Mouse (Mus musculus): ENCODE results near the gene Zfp689. TPM values are rescaled to one million over a fixed set of nuclear protein-coding genes. Genes with fewer than 3 reads are reported as not detected.

Zfp689 gene
- total and polyA plus RNA-seq, 2 experiments, result 0.74 to 1.9 TPM

- DNase-seq (ENCODE audit: extremely low read depth, low read depth, low spot score), result no peak
- WGBS, result 15% methylated on average over 4 of the region's 4 CpGs
- Histone ChIP-seq H3K36me3 (ENCODE audit: control insufficient read depth, insufficient read depth, low read length) (peaks cover 39% of the 10 kb centered on the region), H3K27me3 (ENCODE audit: control insufficient read depth, insufficient read depth, low read length) (no peaks in the 10 kb centered on the region), H3K4me1 (ENCODE audit: control insufficient read depth, insufficient read depth, low read length) (peaks cover 18% of the 10 kb centered on the region), H3K27ac (replicated peaks; ENCODE audit: insufficient read depth, low read depth, low read length) (peak overlapping the region; percentile 74), H3K9ac (ENCODE audit: low read depth, low read length) (peak overlapping the region; percentile 80), H3K79me2 (ENCODE audit: control insufficient read depth, insufficient read depth, low read length) (peaks cover 16% of the 10 kb centered on the region; the same call in 1 of the 2 replicates), H3K4me3 (ENCODE audit: insufficient read depth, low read depth, low read length) (peak overlapping the region; percentile 50; the same call in 1 of the 2 replicates)
- TF ChIP-seq CTCF (IDR thresholded peaks at IDR 0.05; ENCODE audit: low read depth, low read length) (no peak), POLR2A (IDR thresholded peaks at IDR 0.05; ENCODE audit: extremely low read depth, insufficient read depth, low read length) (no peak)
Measured at GRCm38 (mm10) chr7:127476855-127477254, 27.9 kb upstream of the Zfp689 start.

DNA sequence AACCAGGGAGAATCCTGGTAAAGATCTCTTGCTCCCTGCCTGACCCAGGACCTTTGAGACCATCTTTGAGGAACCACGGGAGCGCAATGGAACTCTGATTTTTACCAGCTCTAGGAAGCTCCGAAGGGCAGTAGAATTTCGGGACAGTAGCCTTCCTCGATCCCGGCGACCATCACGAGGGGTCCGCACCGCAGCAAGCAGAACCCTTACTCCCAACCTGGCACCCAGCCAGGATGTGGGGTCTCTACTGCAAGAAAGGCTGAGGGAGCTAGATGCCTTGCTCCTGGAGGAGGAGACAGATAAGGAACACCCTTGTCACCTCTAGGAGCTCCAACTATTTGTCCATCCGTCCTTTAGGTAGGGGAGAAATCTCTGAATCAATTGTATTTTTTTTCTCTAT, 27.4 kb upstream of the Zfp689 start:
- H3K27ac ChIP-seq (replicated peaks; ENCODE audit: insufficient read depth, low read depth, low read length), result peak overlapping the region; percentile 10; the same call in 1 of the 2 replicates

GRCm38 (mm10) chr7:127475186-127475740, 26.3 kb upstream of the Zfp689 start:
- Histone ChIP-seq H3K4me1 (ENCODE audit: control insufficient read depth, insufficient read depth, low read length) (peaks cover 15% of the 10 kb centered on the region), H3K4me3 (ENCODE audit: insufficient read depth, low read depth, low read length) (no peak overlapping the region), H3K27ac (replicated peaks; ENCODE audit: insufficient read depth, low read depth, low read length) (no peak overlapping the region), H3K27me3 (ENCODE audit: control insufficient read depth, insufficient read depth, low read length) (no peaks in the 10 kb centered on the region), H3K36me3 (ENCODE audit: control insufficient read depth, insufficient read depth, low read length) (peaks cover 37% of the 10 kb centered on the region), H3K79me2 (ENCODE audit: control insufficient read depth, insufficient read depth, low read length) (peaks cover 16% of the 10 kb centered on the region; the same call in 1 of the 2 replicates), H3K9ac (ENCODE audit: low read depth, low read length) (no peak overlapping the region)
- no peak for TF ChIP-seq POLR2A (IDR thresholded peaks at IDR 0.05; ENCODE audit: extremely low read depth, insufficient read depth, low read length)
- no peak for TF ChIP-seq CTCF (IDR thresholded peaks at IDR 0.05; ENCODE audit: low read depth, low read length)
- DNase-seq (ENCODE audit: extremely low read depth, low read depth, low spot score), result no peak
- WGBS, result 95% methylated on average over 11 of the region's 11 CpGs

More for the DNA sequence above, 27.4 kb upstream of the Zfp689 start:
- no peaks in the 10 kb centered on the region for H3K27me3 ChIP-seq (ENCODE audit: control insufficient read depth, insufficient read depth, low read length)
- H3K9ac ChIP-seq (ENCODE audit: low read depth, low read length), result no peak overlapping the region
- no peak for DNase-seq (ENCODE audit: extremely low read depth, low read depth, low spot score)
- H3K4me1 ChIP-seq (ENCODE audit: control insufficient read depth, insufficient read depth, low read length), result peaks cover 18% of the 10 kb centered on the region
- H3K79me2 ChIP-seq (ENCODE audit: control insufficient read depth, insufficient read depth, low read length), result peaks cover 16% of the 10 kb centered on the region; the same call in 1 of the 2 replicates
- H3K36me3 ChIP-seq (ENCODE audit: control insufficient read depth, insufficient read depth, low read length), result peaks cover 37% of the 10 kb centered on the region
- WGBS, result 96% methylated on average over 11 of the region's 11 CpGs
- no peak overlapping the region for H3K4me3 ChIP-seq (ENCODE audit: insufficient read depth, low read depth, low read length)
- TF ChIP-seq CTCF (IDR thresholded peaks at IDR 0.05; ENCODE audit: low read depth, low read length), result no peak
- no peak for TF ChIP-seq POLR2A (IDR thresholded peaks at IDR 0.05; ENCODE audit: extremely low read depth, insufficient read depth, low read length)

DNA sequence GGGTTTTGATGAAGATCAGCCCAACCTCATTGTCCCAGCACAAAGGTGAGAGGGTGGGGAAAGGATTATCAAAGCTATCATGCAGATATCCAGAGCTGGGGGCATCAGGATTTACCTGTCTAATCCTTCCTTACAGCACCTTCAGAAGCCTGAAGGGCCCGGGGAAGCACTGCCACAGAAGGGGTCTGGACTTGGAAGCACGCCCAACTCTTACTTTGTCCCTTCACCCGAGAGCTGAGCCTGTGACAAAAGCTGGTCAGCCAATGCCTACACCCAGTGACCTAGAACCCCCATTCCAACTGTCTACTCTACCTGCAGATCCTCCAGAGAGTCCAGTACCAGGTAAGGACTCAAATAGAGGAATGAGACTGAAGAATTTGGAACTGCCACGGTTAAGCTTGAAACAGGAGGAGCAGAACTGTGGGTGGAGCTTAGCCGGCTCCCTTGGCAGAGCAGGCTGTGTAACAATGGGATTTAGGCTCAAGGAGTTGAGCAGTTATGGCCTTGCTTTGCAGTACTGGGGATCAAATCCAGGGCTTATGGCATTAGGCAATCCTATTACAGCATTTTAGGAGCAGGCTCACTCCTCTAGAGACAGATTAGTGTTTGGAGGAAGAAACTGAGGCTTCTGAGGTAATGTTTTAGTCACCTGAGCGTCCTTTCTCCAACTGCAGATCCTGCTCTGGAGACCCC, 25.6 kb upstream of the Zfp689 start:
- Histone ChIP-seq H3K36me3 (ENCODE audit: control insufficient read depth, insufficient read depth, low read length) (peaks cover 37% of the 10 kb centered on the region), H3K79me2 (ENCODE audit: control insufficient read depth, insufficient read depth, low read length) (peaks cover 11% of the 10 kb centered on the region; the same call in 1 of the 2 replicates), H3K9ac (ENCODE audit: low read depth, low read length) (no peak overlapping the region), H3K27ac (replicated peaks; ENCODE audit: insufficient read depth, low read depth, low read length) (no peak overlapping the region), H3K4me3 (ENCODE audit: insufficient read depth, low read depth, low read length) (no peak overlapping the region), H3K27me3 (ENCODE audit: control insufficient read depth, insufficient read depth, low read length) (no peaks in the 10 kb centered on the region), H3K4me1 (ENCODE audit: control insufficient read depth, insufficient read depth, low read length) (peaks cover 19% of the 10 kb centered on the region)
- no peak for TF ChIP-seq POLR2A (IDR thresholded peaks at IDR 0.05; ENCODE audit: extremely low read depth, insufficient read depth, low read length)
- TF ChIP-seq CTCF (IDR thresholded peaks at IDR 0.05; ENCODE audit: low read depth, low read length), result no peak
- WGBS, result 68% methylated on average over 6 of the region's 6 CpGs
- DNase-seq (ENCODE audit: extremely low read depth, low read depth, low spot score), result peak; percentile 33

DNA sequence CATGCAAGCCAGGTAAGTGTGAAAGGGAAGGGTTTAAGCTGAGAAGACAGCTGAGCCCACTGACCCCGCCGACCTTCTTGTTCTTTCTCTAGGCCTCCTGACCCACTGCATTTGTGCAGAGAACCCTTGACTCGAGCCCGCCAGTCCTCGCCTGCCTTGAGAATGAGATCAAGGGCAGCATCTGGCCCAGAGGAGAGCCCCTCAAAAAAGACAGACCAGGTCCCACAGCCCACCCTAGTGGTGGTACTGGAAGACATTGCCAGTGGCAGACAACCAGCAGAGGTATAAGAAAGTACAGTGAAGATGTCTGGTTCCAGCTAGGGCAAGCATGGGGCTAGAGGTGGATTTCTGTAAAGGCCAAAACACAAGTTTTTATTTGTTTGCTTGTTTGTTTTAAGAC, 24.7 kb upstream of the Zfp689 start:
- Histone ChIP-seq H3K4me3 (ENCODE audit: insufficient read depth, low read depth, low read length) (no peak overlapping the region), H3K36me3 (ENCODE audit: control insufficient read depth, insufficient read depth, low read length) (peaks cover 37% of the 10 kb centered on the region), H3K9ac (ENCODE audit: low read depth, low read length) (no peak overlapping the region; the same call in 1 of the 2 replicates), H3K27ac (replicated peaks; ENCODE audit: insufficient read depth, low read depth, low read length) (no peak overlapping the region), H3K27me3 (ENCODE audit: control insufficient read depth, insufficient read depth, low read length) (no peaks in the 10 kb centered on the region), H3K4me1 (ENCODE audit: control insufficient read depth, insufficient read depth, low read length) (peaks cover 19% of the 10 kb centered on the region), H3K79me2 (ENCODE audit: control insufficient read depth, insufficient read depth, low read length) (peaks cover 9% of the 10 kb centered on the region; the same call in 1 of the 2 replicates)
- no peak for DNase-seq (ENCODE audit: extremely low read depth, low read depth, low spot score)
- TF ChIP-seq CTCF (IDR thresholded peaks at IDR 0.05; ENCODE audit: low read depth, low read length), result no peak
- TF ChIP-seq POLR2A (IDR thresholded peaks at IDR 0.05; ENCODE audit: extremely low read depth, insufficient read depth, low read length), result no peak
- WGBS, result 94% methylated on average over 5 of the region's 5 CpGs

Measured in liver, adult 2 months (tissue).